Mouse (Mus musculus): Measurements from ENCODE around the gene Pacrg. TPM values are rescaled to one million over a fixed set of nuclear protein-coding genes. Genes with fewer than 3 reads are reported as not detected.

The Pacrg gene
- polyA plus RNA-seq, 1 experiment = 5.5 TPM

GRCm38 (mm10) chr17:10474972-10475371, 365.1 kb downstream of the Pacrg start:
- H3K4me3 ChIP-seq (ENCODE audit: insufficient read depth, poor library complexity, severe bottlenecking) = no peak overlapping the region
- no peak overlapping the region for H3ac ChIP-seq (ENCODE audit: control insufficient read depth, insufficient read length, low read depth)
- no peaks in the 10 kb centered on the region for H3K79me3 ChIP-seq (ENCODE audit: low read depth)
- H3K36me3 ChIP-seq (ENCODE audit: control insufficient read depth, insufficient read depth) = no peaks in the 10 kb centered on the region
- H3K27me3 ChIP-seq (ENCODE audit: control insufficient read depth, insufficient read depth, insufficient read length) = no peaks in the 10 kb centered on the region
- TF ChIP-seq CTCF (IDR thresholded peaks at IDR 0.05; ENCODE audit: control insufficient read depth, insufficient read depth, insufficient read length) (no peak), FOSL1 (IDR thresholded peaks at IDR 0.05; ENCODE audit: insufficient read depth, low read length, poor library complexity, severe bottlenecking) (no peak), USF1 (IDR thresholded peaks at IDR 0.05; ENCODE audit: low read depth) (no peak), MYOD1 (IDR thresholded peaks at IDR 0.05; ENCODE audit: control insufficient read depth, insufficient read length, low read depth) (no peak), MYOG (IDR thresholded peaks at IDR 0.05; ENCODE audit: control insufficient read depth, extremely low read depth, insufficient read length) (no peak), MAX (IDR thresholded peaks at IDR 0.05) (no peak), CEBPB (IDR thresholded peaks at IDR 0.05; ENCODE audit: low read depth) (no peak)
- no peaks in the 10 kb centered on the region for H3K79me2 ChIP-seq (ENCODE audit: control insufficient read depth, insufficient read depth)

GRCm38 (mm10) chr17:10473826-10474384, 366.2 kb downstream of the Pacrg start:
- Histone ChIP-seq H3K4me3 (ENCODE audit: insufficient read depth, poor library complexity, severe bottlenecking) (no peak overlapping the region), H3K79me3 (ENCODE audit: low read depth) (no peaks in the 10 kb centered on the region), H3ac (ENCODE audit: control insufficient read depth, insufficient read length, low read depth) (no peak overlapping the region), H3K27me3 (ENCODE audit: control insufficient read depth, insufficient read depth, insufficient read length) (no peaks in the 10 kb centered on the region), H3K79me2 (ENCODE audit: control insufficient read depth, insufficient read depth) (no peaks in the 10 kb centered on the region), H3K36me3 (ENCODE audit: control insufficient read depth, insufficient read depth) (no peaks in the 10 kb centered on the region)
- TF ChIP-seq CEBPB (IDR thresholded peaks at IDR 0.05; ENCODE audit: low read depth) (no peak), USF1 (IDR thresholded peaks at IDR 0.05; ENCODE audit: low read depth) (no peak), MAX (IDR thresholded peaks at IDR 0.05) (no peak), CTCF (IDR thresholded peaks at IDR 0.05; ENCODE audit: control insufficient read depth, insufficient read depth, insufficient read length) (no peak), FOSL1 (IDR thresholded peaks at IDR 0.05; ENCODE audit: insufficient read depth, low read length, poor library complexity, severe bottlenecking) (no peak), MYOG (IDR thresholded peaks at IDR 0.05; ENCODE audit: control insufficient read depth, extremely low read depth, insufficient read length) (no peak), MYOD1 (IDR thresholded peaks at IDR 0.05; ENCODE audit: control insufficient read depth, insufficient read length, low read depth) (no peak)

GRCm38 (mm10) chr17:10473175-10473574, 366.9 kb downstream of the Pacrg start:
- H3K79me3 ChIP-seq (ENCODE audit: low read depth) = no peaks in the 10 kb centered on the region
- H3K4me3 ChIP-seq (ENCODE audit: insufficient read depth, poor library complexity, severe bottlenecking) = no peak overlapping the region
- no peaks in the 10 kb centered on the region for H3K79me2 ChIP-seq (ENCODE audit: control insufficient read depth, insufficient read depth)
- no peaks in the 10 kb centered on the region for H3K27me3 ChIP-seq (ENCODE audit: control insufficient read depth, insufficient read depth, insufficient read length)
- no peaks in the 10 kb centered on the region for H3K36me3 ChIP-seq (ENCODE audit: control insufficient read depth, insufficient read depth)
- no peak overlapping the region for H3ac ChIP-seq (ENCODE audit: control insufficient read depth, insufficient read length, low read depth)
- TF ChIP-seq CTCF (IDR thresholded peaks at IDR 0.05; ENCODE audit: control insufficient read depth, insufficient read depth, insufficient read length) (no peak), MYOD1 (IDR thresholded peaks at IDR 0.05; ENCODE audit: control insufficient read depth, insufficient read length, low read depth) (no peak), CEBPB (IDR thresholded peaks at IDR 0.05; ENCODE audit: low read depth) (no peak)

GRCm38 (mm10) chr17:10469874-10470568, 370.1 kb downstream of the Pacrg start:
- Histone ChIP-seq H3K4me3 (ENCODE audit: insufficient read depth, poor library complexity, severe bottlenecking) (no peak overlapping the region), H3K36me3 (ENCODE audit: control insufficient read depth, insufficient read depth) (no peaks in the 10 kb centered on the region), H3K27me3 (ENCODE audit: control insufficient read depth, insufficient read depth, insufficient read length) (no peaks in the 10 kb centered on the region), H3K79me2 (ENCODE audit: control insufficient read depth, insufficient read depth) (no peaks in the 10 kb centered on the region), H3K79me3 (ENCODE audit: low read depth) (no peaks in the 10 kb centered on the region), H3ac (ENCODE audit: control insufficient read depth, insufficient read length, low read depth) (no peak overlapping the region)
- no peak for TF ChIP-seq MYOD1 (IDR thresholded peaks at IDR 0.05; ENCODE audit: control insufficient read depth, insufficient read length, low read depth)
- no peak for TF ChIP-seq FOSL1 (IDR thresholded peaks at IDR 0.05; ENCODE audit: insufficient read depth, low read length, poor library complexity, severe bottlenecking)
- no peak for TF ChIP-seq MAX (IDR thresholded peaks at IDR 0.05)
- TF ChIP-seq USF1 (IDR thresholded peaks at IDR 0.05; ENCODE audit: low read depth) = no peak
- no peak for TF ChIP-seq CTCF (IDR thresholded peaks at IDR 0.05; ENCODE audit: control insufficient read depth, insufficient read depth, insufficient read length)
- no peak for TF ChIP-seq CEBPB (IDR thresholded peaks at IDR 0.05; ENCODE audit: low read depth)
- no peak for TF ChIP-seq MYOG (IDR thresholded peaks at IDR 0.05; ENCODE audit: control insufficient read depth, extremely low read depth, insufficient read length)

GRCm38 (mm10) chr17:10467102-10467501, 373.0 kb downstream of the Pacrg start:
- H3K79me3 ChIP-seq (ENCODE audit: low read depth) = no peaks in the 10 kb centered on the region
- TF ChIP-seq USF1 (IDR thresholded peaks at IDR 0.05; ENCODE audit: low read depth) (no peak), MYOD1 (IDR thresholded peaks at IDR 0.05; ENCODE audit: control insufficient read depth, insufficient read length, low read depth) (no peak), FOSL1 (IDR thresholded peaks at IDR 0.05; ENCODE audit: insufficient read depth, low read length, poor library complexity, severe bottlenecking) (no peak), MAX (IDR thresholded peaks at IDR 0.05) (no peak), CTCF (IDR thresholded peaks at IDR 0.05; ENCODE audit: control insufficient read depth, insufficient read depth, insufficient read length) (no peak), CEBPB (IDR thresholded peaks at IDR 0.05; ENCODE audit: low read depth) (no peak), MYOG (IDR thresholded peaks at IDR 0.05; ENCODE audit: control insufficient read depth, extremely low read depth, insufficient read length) (no peak)

More at GRCm38 (mm10) chr17:10467102-10467501, 373.0 kb downstream of the Pacrg start:
- Histone ChIP-seq H3K79me2 (ENCODE audit: control insufficient read depth, insufficient read depth) (no peaks in the 10 kb centered on the region), H3ac (ENCODE audit: control insufficient read depth, insufficient read length, low read depth) (no peak overlapping the region), H3K4me3 (ENCODE audit: insufficient read depth, poor library complexity, severe bottlenecking) (no peak overlapping the region), H3K27me3 (ENCODE audit: control insufficient read depth, insufficient read depth, insufficient read length) (no peaks in the 10 kb centered on the region), H3K36me3 (ENCODE audit: control insufficient read depth, insufficient read depth) (no peaks in the 10 kb centered on the region)
